Mouse (Mus musculus) adrenal gland, postnatal 25 days (tissue): ENCODE data around the gene Cep126. TPM values are rescaled to one million over a fixed set of nuclear protein-coding genes. Genes with fewer than 3 reads are reported as not detected.

ENCODE experiments used
- total RNA-seq: library from RNA; stranded (reverse); gene quantifications from 2 replicates; pipeline ENCODE4 v1.2.3, GENCODE M21; 2021

The Cep126 gene
- total RNA-seq, 1 experiment from 2014 or later: 12.5 TPM

Other genes starting within 250 kb of the Cep126 start
- 81.7 and 83.4 TPM in 2 replicates for gene Yap1, start 129.7 kb downstream of the Cep126 start, total RNA-seq
- gene Cfap300, start 91.5 kb downstream of the Cep126 start, total RNA-seq: 2.9 and 4.0 TPM in 2 replicates